Mouse (Mus musculus) heart, adult 2 months (tissue): ENCODE measurements at regions not wholly inside any gene's neighbourhood (a gene's known extent, or its start where the extent isn't known, plus 50 kb on each side); places are given as distances from the start of the nearest gene placed in this dataset.

ENCODE experiments used
- DNase-seq, 2 experiments: peaks; one replicate each; pipeline ENCODE4 v3.0.0; 2021
- H3K27ac ChIP-seq: fragments of 200-600 bp; 2 replicates; pipeline ENCODE4 v1.8.1; 2022
- H3K27me3 ChIP-seq: fragments of 200-500 bp; 2 replicates; pipeline ENCODE4 v1.6.1; 2012; ENCODE audit warnings: mild to moderate bottlenecking, low read length, inconsistent platforms, mixed read lengths; ENCODE audit not compliant: control insufficient read depth, insufficient read depth
- H3K36me3 ChIP-seq: fragments of 200-500 bp; 2 replicates; pipeline ENCODE4 v1.6.1; 2012; ENCODE audit warnings: low read length, inconsistent platforms; ENCODE audit not compliant: control insufficient read depth, insufficient read depth
- H3K4me1 ChIP-seq: fragments of 200-500 bp; 2 replicates; pipeline ENCODE4 v1.6.1; 2011; ENCODE audit warnings: low read length; ENCODE audit not compliant: control insufficient read depth, insufficient read depth
- H3K4me3 ChIP-seq: fragments of 200-600 bp; 2 replicates; pipeline ENCODE4 v1.8.1; 2022
- H3K79me2 ChIP-seq: fragments of 200-500 bp; replicated peaks from 2 replicates; pipeline ENCODE4 v1.6.1; 2012; ENCODE audit warnings: mild to moderate bottlenecking, inconsistent platforms, low read length, moderate library complexity, mixed read lengths; ENCODE audit not compliant: control insufficient read depth, insufficient read depth
- H3K9ac ChIP-seq: fragments of 200-500 bp; 2 replicates; pipeline ENCODE4 v1.6.1; 2012; ENCODE audit warnings: low read depth, mild to moderate bottlenecking, control low read depth, inconsistent platforms, low read length, mixed read lengths
- CTCF ChIP-seq: fragments of 200-600 bp; IDR thresholded peaks from 2 replicates; pipeline ENCODE4 v1.8.1; 2022; ENCODE audit warnings: antibody characterized with exemption, mild to moderate bottlenecking, moderate library complexity
- EP300 ChIP-seq: fragments of 200-500 bp; IDR thresholded peaks from 2 replicates; pipeline ENCODE4 v1.6.1; 2011; ENCODE audit warnings: low read depth, low read length, control low read depth; ENCODE audit not compliant: insufficient read depth
- POLR2A ChIP-seq: fragments of 200-500 bp; IDR thresholded peaks from 2 replicates; pipeline ENCODE4 v1.6.1; 2011; ENCODE audit warnings: mild to moderate bottlenecking, low read depth, low read length, control low read depth; ENCODE audit not compliant: insufficient read depth
- WGBS: fragments of 180-500 bp; shearing (Covaris S2); methylation state at CpG from one replicate; pipeline ENCODE4 v1.1.7; 2018; 5-methylcytosine and 5-hydroxymethylcytosine counted together
- intact Hi-C: fragments of 180-260 bp; cut with DNase I; formaldehyde crosslinking; loops from one replicate; pipeline ENCODE4 v1.15.1; 2025

DNA sequence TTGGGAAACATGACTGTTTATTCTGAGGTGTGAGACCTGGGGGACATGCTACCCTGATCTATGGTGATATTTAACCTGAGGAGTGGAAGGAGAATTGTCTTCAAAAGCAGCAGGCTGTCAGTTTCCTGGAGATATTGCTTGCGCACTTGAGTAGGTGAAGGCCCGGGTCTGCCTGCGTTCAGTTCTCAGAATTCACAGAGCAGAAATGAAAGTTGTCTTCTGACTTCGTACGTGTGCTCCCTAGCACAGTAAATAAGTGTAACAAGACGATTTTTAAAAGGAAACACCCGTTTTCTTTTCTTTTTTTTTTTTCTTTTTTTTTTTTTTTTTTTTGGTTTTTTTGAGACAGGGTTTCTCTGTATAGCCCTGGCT lies 74.4 kb downstream of the Zfp281 start:
- intact Hi-C loops, result no loop called here
- Histone ChIP-seq H3K27ac (no peak overlapping the region), H3K79me2 (no peaks in the 10 kb centered on the region), H3K9ac (no peak overlapping the region), H3K4me3 (no peak overlapping the region), H3K4me1 (peaks cover 2% of the 10 kb centered on the region; the same call in 1 of the 2 replicates), H3K27me3 (no peaks in the 10 kb centered on the region), H3K36me3 (no peaks in the 10 kb centered on the region)
- no peak for TF ChIP-seq POLR2A
- TF ChIP-seq CTCF, result no peak
- TF ChIP-seq EP300, result no peak
- 75% methylated on average over 7 of the region's 7 CpGs for WGBS
- no peak for DNase-seq

DNA sequence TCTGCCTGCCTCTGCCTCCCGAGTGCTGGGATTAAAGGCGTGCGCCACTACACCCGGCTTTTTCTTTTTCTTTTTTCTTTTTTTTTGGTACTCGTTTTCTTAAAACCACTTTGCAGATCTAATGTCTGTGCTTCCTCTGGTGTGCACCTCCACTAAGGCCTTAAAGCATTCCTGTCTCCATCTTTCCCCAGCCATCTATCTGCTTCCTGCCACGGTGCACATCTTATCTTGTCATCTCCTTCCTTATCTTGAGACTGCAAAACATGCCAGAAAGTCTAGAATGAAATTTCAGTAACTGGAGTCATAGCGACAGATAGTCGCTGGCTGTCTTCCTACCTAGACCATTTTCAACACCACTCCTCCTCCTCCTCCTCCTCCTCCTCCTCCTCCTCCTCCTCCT lies 74.9 kb downstream of the Zfp281 start:
- Histone ChIP-seq H3K79me2 (no peaks in the 10 kb centered on the region), H3K9ac (no peak overlapping the region), H3K27me3 (no peaks in the 10 kb centered on the region), H3K36me3 (no peaks in the 10 kb centered on the region), H3K4me1 (peaks cover 2% of the 10 kb centered on the region; the same call in 1 of the 2 replicates), H3K27ac (no peak overlapping the region), H3K4me3 (no peak overlapping the region)
- no peak for TF ChIP-seq POLR2A
- no peak for TF ChIP-seq CTCF
- no peak for TF ChIP-seq EP300
- DNase-seq, result no peak
- 79% methylated on average over 8 of the region's 8 CpGs for WGBS
- intact Hi-C loops, result no loop called here

DNA sequence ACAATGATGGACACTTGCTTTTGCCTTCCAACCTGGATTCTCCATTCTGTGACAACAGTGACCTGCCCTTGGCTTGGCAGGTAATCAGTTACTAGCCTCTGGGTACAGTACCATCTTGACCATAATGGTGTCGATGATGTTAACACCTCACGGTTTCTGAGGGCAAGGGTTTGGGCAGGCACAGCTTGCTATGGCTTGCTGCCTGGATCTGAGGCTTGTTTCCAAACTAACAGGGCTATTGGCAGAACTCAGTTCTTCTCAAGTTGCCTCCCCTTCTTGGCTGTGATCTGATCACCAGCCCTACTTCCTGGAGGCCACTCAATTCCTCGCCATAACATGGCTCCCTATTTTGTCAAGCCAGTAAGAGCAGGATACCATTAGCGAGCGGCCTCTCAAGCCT lies 79.4 kb downstream of the Zfp281 start:
- Histone ChIP-seq H3K79me2 (no peaks in the 10 kb centered on the region), H3K36me3 (no peaks in the 10 kb centered on the region), H3K27ac (no peak overlapping the region), H3K4me1 (no peaks in the 10 kb centered on the region), H3K9ac (no peak overlapping the region), H3K27me3 (no peaks in the 10 kb centered on the region), H3K4me3 (no peak overlapping the region)
- no peak for TF ChIP-seq POLR2A
- no peak for TF ChIP-seq EP300
- no peak for TF ChIP-seq CTCF
- WGBS, result 84% methylated on average over 5 of the region's 5 CpGs
- peak in 1 of 2 experiments; percentile 9 for DNase-seq
- intact Hi-C loops, result no loop called here

DNA sequence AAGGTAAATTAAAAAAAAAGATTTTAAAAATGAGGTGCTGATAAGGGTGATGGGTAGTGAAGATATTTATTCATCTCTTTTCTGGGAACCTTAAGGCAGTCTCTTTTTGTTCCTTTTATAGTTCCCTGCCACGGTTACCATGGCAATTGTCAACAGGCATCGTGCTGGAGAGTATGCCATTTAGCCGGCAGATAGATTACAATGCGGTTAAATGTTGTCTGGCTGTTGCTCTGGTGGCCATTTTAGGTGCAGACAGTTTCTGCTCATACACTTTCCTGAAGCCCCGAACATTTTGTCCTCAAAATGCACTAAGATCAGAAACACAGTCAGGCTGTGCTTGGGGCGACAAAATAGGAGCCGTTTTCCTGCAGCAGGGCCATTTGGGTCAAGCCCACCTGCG lies 81.8 kb downstream of the Zfp281 start:
- Histone ChIP-seq H3K4me3 (no peak overlapping the region), H3K27me3 (no peaks in the 10 kb centered on the region), H3K9ac (no peak overlapping the region), H3K36me3 (no peaks in the 10 kb centered on the region), H3K79me2 (no peaks in the 10 kb centered on the region), H3K27ac (no peak overlapping the region), H3K4me1 (no peaks in the 10 kb centered on the region)
- intact Hi-C loops, result no loop called here
- TF ChIP-seq EP300, result no peak
- no peak for TF ChIP-seq CTCF
- no peak for TF ChIP-seq POLR2A
- DNase-seq, result no peak
- 71% methylated on average over 8 of the region's 8 CpGs for WGBS

DNA sequence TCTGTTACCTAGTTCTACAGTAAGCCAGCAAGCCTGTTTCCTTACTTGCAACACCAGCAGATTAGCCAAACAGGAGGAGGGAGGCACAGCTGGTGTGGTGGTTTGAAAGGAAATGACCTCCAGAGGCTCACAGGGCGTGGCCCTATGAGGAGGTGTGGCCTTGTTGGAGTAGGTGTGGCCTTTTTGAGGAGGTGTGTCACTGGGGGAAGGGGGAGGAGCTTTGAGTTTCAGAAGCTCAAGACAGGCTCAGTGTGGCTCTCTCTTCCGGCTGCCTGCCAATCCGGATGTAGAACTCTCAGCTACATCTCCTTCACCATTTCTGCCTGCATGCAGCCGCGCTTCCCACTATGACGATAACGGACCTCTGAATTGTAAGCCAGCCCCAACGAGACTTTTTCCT lies 82.7 kb downstream of the Zfp281 start:
- Histone ChIP-seq H3K36me3 (no peaks in the 10 kb centered on the region), H3K4me3 (no peak overlapping the region), H3K27me3 (no peaks in the 10 kb centered on the region), H3K79me2 (no peaks in the 10 kb centered on the region), H3K9ac (no peak overlapping the region), H3K4me1 (no peaks in the 10 kb centered on the region), H3K27ac (no peak overlapping the region)
- intact Hi-C loops, result no loop called here
- DNase-seq, result peak; percentile 41 to 52
- 81% methylated on average over 8 of the region's 8 CpGs for WGBS
- TF ChIP-seq CTCF (no peak), EP300 (no peak), POLR2A (no peak)

DNA sequence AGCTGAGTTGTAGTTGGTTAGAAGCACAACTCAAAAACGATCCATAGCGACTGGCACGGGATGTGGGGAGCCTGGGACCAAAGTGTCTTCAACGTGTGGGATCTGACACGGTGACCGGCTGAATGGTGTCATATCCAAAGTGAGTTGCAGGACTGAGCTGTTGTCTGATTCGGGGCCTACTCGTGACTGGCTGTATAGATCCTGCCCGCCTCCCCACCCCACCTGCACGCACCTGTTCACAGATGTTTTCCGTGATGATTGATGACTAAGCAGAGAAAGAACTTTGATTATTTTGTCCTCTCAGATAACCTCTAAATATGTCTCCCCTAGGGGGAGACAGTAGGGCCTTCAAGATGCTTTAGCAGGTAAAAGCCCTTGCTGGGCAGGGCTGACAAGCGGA lies 83.2 kb downstream of the Zfp281 start:
- intact Hi-C loops, result no loop called here
- TF ChIP-seq POLR2A (no peak), CTCF (no peak), EP300 (no peak)
- WGBS, result 89% methylated on average over 12 of the region's 12 CpGs

DNA sequence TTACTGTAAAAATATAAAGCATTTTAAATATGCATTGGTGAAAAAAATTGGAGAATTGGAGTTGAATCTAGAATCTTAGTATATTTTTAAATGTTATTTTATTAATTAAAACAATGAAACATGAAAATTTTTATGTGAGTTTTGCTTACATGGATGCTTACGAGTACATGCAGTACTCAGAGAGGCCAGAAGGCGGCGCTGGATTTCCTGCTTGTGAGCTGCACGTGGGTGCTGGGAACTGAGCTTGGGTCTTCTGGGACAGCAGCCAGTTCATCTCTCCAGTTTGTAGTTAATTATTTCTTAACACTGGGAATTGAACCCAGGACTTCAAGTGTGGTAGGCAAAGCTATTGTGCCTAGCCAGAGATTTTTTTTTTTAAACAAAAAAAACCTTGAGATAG lies 85.5 kb downstream of the Zfp281 start:
- TF ChIP-seq POLR2A, result no peak
- TF ChIP-seq CTCF, result peak; percentile 27
- TF ChIP-seq EP300, result no peak
- 70% methylated on average over 4 of the region's 4 CpGs for whole genome bisulfite sequencing
- Histone ChIP-seq H3K9ac (no peak overlapping the region), H3K79me2 (no peaks in the 10 kb centered on the region), H3K36me3 (no peaks in the 10 kb centered on the region), H3K27me3 (no peaks in the 10 kb centered on the region), H3K4me1 (no peaks in the 10 kb centered on the region), H3K4me3 (no peak overlapping the region), H3K27ac (no peak overlapping the region)
- no peak for DNase-seq
- intact Hi-C loops, result no loop called here

More for the DNA sequence above, 83.2 kb downstream of the Zfp281 start:
- H3K9ac ChIP-seq, result no peak overlapping the region
- H3K27me3 ChIP-seq, result no peaks in the 10 kb centered on the region
- no peaks in the 10 kb centered on the region for H3K4me1 ChIP-seq
- H3K27ac ChIP-seq, result no peak overlapping the region
- no peak overlapping the region for H3K4me3 ChIP-seq
- no peaks in the 10 kb centered on the region for H3K36me3 ChIP-seq
- DNase-seq, result no peak
- H3K79me2 ChIP-seq, result no peaks in the 10 kb centered on the region
